Mouse (Mus musculus) left cerebral cortex, postnatal 10 days (tissue): ENCODE measurements around the gene 2810408A11Rik. TPM values are rescaled to one million over a fixed set of nuclear protein-coding genes. Genes with fewer than 3 reads are reported as not detected.
"Not testable (repeated sequence)": the region's sequence is repeated elsewhere in the genome, so short reads cannot be mapped to it uniquely, and the experiment has no call there.

Experiments used
- DNase-seq, 2 experiments: peaks; one replicate each; pipeline ENCODE4 v3.0.0; 2021 to 2022; ENCODE audit warnings: low spot score in 2 of 2, mixed read lengths in 1 of 2; ENCODE audit errors: extremely low spot score in 1 of 2
- intact Hi-C: fragments of 180-260 bp; cut with DNase I; formaldehyde crosslinking; loops from one replicate; pipeline ENCODE4 v1.15.1; 2025
- total RNA-seq, 2 experiments: library from RNA; stranded (reverse); gene quantifications; 2 replicates each; pipeline ENCODE4 v1.2.3; 2021

Gene 2810408A11Rik
- total RNA-seq, 2 experiments from 2014 or later: 1.8 TPM

DNA sequence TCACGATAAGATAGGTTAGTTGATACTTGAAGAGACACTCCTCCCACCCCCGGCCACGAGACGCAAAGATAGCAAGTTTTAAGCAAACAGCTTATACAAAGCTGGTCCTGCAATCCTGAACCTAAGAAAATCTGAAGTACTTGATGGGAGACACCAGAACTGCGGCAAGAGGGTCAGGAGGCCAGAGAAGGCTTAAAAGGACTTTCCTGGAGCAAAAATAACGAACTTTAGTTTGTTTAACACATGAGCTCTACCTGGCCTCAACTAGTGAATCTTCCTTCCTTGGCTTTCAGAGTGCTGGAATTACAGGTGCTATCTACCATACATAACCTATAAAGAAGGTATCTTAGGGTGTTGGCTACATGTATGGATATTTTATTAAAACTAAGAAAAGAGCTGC, 33.9 kb upstream of the 2810408A11Rik start:
- DNase-seq: no peak
- intact Hi-C loops: loop anchor here (2.0 to 10.0 kb wide), 2 partner anchors 14 to 280 kb away; partner anchors contain the start of genes Slc16a11 and Slc2a4

DNA sequence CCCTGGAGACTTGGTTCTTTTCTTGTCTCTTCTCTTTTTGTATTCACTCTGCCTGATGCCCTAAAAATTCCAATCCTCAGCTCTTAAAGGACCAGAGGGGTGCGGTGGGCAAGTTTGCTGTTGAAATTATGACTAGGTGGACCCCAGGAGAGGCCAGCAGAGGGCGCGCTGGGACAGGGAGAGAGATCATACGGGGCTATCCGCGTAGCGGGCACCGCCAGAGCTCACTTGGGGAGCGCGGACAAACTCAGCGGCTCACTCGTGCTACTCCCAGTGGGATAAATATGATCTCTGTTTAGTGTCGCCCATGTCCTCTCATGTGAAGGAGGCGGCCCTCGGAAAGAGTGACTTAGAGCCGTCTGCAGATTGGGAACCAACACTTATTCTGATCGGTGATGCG, 33.4 kb upstream of the 2810408A11Rik start:
- DNase-seq: peak; percentile 83 to 94
- intact Hi-C loops: loop anchor here (2.0 to 10.0 kb wide), 2 partner anchors 15 to 281 kb away; partner anchors contain the start of genes Slc16a11 and Slc2a4

DNA sequence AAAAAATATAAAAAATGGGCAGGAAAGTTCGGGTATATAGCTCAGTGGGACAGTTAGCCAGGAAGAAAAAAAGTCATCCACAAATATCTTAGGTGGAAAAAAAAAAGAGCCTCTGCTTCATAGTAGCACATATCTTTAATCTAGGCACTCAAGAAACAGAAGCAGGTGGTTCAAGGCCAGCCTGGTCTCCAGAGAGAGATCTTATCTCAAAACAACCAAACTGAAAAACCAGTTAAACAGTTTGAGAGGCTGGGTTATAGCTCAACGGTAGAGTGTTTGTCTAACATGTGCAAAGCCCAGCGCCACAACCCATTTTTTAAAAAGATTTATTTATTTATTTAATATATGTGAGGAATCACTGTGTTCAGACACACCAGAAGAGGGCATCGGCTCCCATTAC, 32.3 kb upstream of the 2810408A11Rik start:
- DNase-seq: no peak
- intact Hi-C loops: loop anchor here (10.0 kb wide), 1 partner anchor 282 kb away; the partner anchor contains the start of gene Slc16a11

DNA sequence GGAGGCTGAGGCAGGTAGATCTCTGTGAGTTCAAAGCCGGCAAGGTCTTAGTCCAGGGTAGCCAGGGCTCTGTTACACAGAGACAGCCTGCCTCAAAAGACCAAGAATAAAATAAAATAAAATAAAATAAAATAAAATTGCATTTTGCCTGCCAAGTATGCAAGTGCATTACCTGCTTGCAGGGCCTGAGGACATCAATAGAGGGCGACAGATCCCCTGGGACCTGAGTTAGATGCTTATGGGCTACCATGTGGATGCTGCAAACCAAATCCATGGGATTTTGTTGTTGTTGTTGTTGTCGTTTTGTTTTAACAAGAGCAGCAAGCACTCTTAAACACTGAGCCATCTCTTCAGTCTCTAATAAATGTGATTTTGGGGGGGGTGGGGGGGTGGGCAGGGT, 31.5 kb upstream of the 2810408A11Rik start:
- intact Hi-C loops: loop anchor here (10.0 kb wide), 1 partner anchor 283 kb away; the partner anchor contains the start of gene Slc16a11
- no peak for DNase-seq

DNA sequence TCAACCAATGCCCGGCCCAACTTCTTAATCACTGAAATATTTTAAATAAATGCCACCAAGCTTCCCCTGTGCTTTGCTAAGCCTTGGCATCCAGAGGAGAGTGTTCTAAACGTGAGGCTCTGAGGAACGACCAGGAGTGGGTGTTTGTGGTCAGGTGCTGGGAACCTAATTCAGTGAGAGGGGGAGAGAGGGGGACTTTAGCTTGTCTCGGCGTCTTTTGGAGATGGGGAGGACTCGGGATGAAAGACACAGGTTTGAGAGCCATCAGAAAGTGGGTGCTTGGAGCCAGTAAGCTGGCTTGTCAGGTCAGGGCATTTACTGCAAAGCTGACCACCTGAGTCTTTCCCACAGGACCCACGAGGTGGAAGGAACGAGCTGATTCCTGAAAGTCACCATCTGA, 31.0 kb upstream of the 2810408A11Rik start:
- DNase-seq: no peak
- intact Hi-C loops: loop anchor here (10.0 kb wide), 1 partner anchor 283 kb away; the partner anchor contains the start of gene Slc16a11

DNA sequence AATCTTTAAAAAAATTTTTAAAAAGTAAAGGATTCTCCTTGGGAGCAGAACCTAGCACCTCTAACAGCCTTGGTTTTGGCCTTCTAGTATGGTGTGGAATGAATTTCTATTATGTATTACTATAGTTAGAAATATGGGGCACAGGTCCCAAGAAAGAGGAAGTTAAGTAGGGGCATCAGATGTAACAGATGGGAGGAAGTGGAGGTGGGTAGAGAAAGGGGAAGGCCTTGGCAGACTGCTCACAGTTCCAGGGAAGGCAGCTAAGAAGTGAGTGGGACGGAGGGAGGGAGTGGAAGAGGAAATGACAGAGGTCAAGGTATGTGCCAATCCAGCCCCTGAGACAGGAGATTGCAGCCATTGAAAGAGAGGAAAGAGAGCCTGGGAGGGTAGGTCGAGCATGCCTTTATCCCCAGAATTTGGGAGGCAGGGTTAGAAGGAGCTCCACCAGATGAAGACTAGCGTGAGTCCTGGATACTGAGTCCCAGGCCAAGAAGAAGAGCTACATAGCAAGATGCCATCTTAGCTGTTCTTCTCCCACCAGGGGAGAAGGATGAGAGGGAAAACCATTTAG, 30.3 kb upstream of the 2810408A11Rik start:
- intact Hi-C loops: loop anchor here (10.0 kb wide), 1 partner anchor 284 kb away; the partner anchor contains the start of gene Slc16a11
- no peak for DNase-seq

DNA sequence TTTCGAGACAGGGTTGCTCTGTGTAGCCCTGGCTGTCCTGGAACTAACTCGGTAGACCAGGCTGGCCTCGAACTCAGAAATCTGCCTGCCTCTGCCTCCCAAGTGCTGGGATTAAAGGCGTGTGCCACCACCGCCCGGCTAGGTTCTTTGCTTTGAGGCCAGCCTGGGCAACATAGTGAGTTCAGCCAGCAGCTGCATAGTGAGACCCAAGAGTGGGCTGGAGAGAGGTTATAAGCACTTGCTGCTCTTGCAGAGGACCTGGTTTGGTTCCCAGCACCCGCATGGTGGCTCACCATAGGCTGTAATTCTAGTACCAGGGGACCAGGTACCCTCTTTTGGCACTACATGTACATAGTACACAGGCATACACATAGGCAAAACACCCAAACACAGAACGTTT, 29.4 kb upstream of the 2810408A11Rik start:
- intact Hi-C loops: loop anchor here (10.0 kb wide), 1 partner anchor 285 kb away; the partner anchor contains the start of gene Slc16a11

DNA sequence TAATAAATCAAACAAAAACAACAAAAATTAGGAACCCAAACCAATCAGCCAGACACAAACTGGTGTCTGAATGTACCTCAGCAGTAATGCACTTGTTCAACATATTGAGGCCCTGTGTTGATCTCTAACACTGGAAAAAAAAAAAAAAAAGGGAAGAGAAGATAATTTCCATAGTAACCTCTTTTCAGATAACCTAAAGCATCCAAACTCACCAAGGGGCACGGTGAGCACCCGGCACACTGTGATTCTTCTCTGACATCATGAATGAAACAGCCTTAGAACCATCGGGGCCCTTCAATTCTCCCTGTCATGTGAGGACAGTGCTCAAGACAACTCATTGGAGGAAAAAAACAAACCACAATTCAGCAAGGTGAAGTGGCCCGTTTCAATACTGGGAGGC, 28.9 kb upstream of the 2810408A11Rik start:
- intact Hi-C loops: loop anchor here (10.0 kb wide), 1 partner anchor 285 kb away; the partner anchor contains the start of gene Slc16a11
- DNase-seq: no peak

More for the DNA sequence above, 29.4 kb upstream of the 2810408A11Rik start:
- not testable (repeated sequence) for DNase-seq

DNA sequence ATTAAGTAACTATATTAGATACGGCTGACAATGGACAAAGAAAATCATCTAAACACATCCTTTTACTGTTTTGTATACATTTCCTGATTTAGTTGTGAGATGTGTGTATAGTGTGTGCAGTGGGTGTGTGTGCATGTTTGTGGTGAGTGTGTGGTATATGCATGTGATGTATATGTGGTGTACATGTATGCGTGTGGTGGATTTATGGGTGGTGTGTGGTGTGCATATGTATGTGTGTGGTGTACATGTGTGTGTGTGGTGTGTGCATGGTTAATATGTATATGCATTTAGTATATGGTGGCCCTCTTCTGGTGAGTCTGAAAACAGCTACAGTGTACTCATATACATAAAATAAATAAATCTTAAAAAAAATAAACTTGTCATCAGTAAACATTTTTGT, 26.7 kb upstream of the 2810408A11Rik start:
- no peak for DNase-seq
- intact Hi-C loops: no loop called here

DNA sequence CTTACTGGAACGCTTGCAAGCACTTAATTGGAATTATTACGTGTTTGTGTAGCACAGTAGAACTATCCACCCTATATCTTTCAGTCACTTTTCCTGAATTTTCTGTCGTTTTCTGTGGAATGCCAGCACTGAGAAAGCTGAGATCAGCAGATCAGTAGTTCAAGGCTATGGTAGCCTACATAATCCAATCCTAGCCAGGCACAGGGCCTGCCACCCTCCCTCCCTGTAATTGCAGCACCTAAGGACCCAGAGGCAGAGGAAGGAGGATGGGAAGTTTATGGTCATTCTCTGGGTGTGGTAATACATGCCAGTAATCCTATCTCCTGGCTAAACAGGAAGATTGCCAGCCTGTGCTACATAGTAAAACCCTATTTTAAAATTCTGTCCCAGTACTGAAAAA, 22.0 kb upstream of the 2810408A11Rik start:
- intact Hi-C loops: no loop called here

DNA sequence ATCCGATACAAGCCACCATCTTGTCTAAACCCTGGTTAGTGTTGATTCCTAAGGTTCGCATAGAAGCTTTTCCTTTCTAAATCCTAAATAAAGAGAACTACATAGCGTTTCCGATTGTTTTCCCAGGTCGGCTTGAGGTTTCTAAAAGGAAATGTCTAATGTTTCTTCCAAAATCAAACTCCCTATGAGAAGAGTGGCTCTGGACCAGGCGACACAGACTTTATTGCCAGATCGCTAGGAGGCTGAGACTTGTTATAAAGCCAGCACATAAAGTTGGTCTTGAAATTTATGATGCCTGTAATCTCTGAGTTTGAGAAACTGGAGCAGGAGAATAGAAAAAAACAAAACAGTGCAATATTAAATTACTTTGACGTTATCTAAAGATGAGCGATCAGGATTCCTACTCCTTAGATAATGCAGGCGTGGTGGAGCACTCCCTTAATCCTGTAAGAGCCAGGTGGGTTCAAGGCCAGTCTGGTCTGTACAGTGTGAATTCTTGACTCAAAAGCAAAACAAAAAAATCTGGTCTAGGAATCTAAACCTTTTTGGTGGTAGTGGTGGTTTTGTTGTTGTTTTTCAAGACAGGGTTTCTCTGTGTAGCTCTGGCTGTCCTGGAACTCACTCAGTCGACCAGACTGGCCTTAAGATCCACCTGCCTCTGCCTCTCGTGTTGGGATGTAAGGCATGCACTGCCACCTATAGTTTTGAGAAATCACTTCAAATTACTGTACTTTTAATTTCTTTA, 21.4 kb upstream of the 2810408A11Rik start:
- no peak for DNase-seq
- intact Hi-C loops: no loop called here

More for the DNA sequence above, 22.0 kb upstream of the 2810408A11Rik start:
- no peak for DNase-seq

DNA sequence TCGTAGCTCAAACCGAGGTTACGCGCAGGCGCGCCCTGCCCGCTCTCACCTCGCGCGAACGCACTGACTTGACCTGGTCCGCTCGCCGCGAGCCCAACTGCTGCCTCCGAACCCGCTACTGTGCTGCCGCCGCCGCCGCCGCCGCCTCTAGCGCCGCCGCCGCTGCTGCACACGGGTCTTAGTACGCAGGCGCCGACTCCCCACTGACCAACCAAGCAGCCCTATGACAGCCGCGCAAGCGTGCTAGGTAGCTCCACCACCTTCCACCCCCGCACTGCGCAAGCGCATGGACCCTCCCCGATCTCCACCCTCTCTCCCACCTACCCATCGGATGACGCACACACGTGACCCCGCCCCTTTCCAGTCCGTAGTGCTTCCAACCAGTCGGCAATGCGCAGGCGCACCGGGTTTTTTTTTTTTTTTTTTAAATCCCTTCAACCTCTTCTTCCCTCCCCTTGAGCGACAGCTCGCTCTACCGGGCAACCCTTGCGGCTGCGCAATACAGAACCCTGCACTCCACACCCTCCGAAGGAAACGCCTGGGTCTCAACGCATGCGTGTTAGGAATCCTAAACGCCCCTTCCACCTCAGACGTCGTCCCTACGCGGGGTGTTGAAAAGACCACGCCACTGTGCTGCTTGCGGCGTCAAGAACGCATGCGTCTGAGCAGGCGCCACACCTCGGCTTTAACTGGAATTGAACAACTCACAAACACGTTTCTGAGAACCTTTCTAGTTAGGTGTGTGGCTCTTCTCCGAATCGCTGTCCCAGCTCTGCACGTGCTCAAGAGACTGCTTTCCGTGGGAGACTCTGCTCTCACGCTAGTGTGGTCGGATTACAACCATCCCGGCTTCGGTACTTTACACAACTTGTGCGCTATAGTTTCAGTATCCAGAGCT, 20.6 kb upstream of the 2810408A11Rik start, which contains the start of gene Eif5a:
Eif5a (minus strand) TSS at position 845 of the 898 bp plus-strand sequence.
- DNase-seq: peak; percentile 100
- intact Hi-C loops: no loop called here

DNA sequence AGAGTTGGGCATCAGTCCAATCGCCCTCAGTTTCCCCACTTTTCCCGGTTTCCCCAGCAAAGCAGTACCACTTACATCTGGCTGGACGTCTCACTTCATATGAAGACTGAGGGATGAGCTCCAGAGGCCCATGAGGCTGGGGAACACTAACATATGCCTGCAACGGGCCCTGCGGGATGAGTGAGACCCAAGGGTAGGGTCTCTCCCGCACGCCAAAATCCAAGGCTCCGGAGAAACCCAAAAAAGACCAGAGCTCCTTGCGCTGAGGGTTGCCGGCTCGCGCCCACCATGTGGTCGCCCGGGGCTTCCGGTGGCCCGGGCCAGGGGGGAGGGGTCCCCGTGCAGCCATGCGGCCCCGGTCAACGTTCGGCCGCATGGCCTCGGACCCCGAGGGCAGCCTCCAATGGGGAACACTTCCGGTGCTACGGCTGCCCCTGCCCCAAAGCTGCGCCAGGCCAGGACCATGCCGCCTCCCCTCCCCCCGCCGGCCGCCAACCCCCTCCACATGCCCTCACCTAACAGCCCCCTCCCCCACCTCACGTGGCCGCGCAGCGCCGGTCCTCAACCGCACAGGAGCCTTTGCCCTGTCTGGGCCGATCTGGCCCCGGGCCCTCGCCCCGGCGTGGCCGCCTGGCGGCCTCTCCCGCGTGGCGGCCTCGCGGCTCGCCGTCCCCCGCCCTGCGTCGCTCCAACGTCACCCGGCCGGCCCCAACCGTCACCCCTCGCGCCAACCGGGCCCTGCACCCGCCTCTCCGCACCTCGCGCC, 19.7 kb upstream of the 2810408A11Rik start:
- DNase-seq: peak in 1 of 2 experiments; percentile 83
- intact Hi-C loops: no loop called here

DNA sequence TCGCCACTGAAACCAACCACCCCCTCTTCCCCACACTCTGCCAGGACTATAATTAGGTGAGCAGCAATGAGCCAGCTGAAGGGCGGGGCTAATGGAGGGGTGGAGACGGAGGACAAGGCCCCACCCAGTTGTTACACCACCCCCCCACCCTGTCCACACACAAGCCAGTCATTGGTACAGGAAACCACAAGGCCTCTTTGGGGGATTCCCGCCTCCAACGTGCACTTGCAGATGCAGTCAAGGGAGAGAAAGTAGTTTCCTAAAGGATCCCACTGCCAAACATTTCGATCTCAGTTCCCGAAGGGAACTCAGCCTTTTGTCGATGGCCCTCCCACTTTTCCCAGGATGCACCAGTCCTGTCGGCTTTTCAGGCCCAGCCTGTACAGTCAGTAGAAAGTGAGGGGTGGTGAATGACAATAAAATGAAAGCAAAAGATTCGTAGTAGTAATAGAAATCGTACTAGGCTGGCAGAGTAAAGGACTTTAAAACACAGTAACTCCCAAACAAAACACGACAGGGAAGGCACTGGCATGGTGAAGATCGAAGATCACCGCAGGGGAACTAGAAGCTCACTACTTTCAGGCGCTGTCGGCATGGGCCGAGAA, 19.0 kb upstream of the 2810408A11Rik start:
- peak in 1 of 2 experiments; percentile 84 for DNase-seq
- intact Hi-C loops: no loop called here

DNA sequence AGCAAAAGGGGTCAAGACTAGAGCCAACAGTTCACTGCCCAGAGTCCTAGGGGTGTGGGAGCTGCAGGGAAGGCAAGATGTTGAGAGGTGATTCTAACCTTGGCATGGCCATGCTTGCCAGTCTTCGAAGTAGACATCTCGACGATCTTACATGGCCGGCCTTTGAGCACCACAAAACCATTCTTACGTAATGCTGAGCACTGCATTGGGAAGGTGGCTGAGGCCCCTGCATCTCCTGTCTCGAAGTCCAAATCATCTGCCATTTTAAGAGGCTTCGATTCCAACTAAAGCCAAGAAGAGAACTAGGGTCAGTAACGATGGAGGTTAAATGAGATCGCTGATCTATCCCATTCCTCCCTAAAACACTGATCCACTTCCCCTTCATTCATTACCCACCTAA, 18.3 kb upstream of the 2810408A11Rik start:
- intact Hi-C loops: no loop called here

DNA sequence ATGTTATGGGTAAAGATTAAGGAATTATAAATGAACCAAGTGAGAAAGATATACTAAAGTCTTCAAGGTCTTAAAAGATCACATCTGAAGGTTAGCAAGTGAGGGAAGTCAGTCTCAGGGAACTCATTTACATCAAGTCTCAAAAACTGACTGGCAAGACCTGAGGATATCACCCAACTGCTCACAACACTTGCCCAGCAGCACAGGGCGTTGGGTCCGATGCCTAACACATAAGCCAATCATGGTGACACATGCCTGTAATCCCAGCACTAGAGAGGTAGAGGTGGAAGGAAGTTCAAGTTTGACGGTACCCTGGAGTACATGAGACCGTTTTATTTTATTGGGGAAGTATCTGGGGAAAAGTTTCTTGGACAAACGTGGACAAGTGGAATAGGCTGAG, 17.3 kb upstream of the 2810408A11Rik start:
- intact Hi-C loops: no loop called here
- no peak for DNase-seq

More for the DNA sequence above, 18.3 kb upstream of the 2810408A11Rik start:
- DNase-seq: no peak

DNA sequence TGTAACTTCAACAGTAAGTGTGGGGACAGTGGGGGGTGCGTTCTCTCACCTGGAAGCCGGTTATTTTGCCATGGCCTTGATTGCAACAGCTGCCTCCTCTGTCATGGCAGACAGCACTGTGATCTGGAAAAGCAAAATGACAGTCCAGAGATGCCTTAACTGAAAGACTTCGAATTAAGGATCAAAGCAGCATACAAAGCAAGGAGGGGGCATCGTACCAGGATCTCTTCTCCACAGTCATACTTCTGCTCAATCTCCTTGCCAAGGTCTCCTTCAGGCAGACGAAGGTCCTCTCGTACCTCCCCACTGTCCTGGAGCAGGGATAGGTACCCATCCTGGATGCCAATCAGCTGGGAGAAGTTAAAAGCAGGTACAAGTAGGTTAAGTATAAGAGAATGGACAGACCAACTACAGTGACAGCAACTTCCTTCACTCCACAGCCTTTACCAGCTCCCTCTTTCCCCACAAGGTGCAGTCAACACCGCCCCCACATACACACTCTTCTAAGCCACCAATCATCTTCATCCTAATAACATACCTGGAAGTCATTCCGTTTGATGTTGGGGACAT, 16.7 kb upstream of the 2810408A11Rik start:
- intact Hi-C loops: no loop called here

More for the DNA sequence above, 16.7 kb upstream of the 2810408A11Rik start:
- no peak for DNase-seq
